ENCODE assay signal across 14 mouse cellular contexts in genomic region chr6:29201341-29201740, GRCm38 (mm10). TPM values are rescaled to one million over a fixed set of nuclear protein-coding genes. Genes with fewer than 3 reads are reported as not detected.
"Had no signal": no experiment of that assay in that cellular context is flagged by ENCODE, and none has a peak within 500 bp of the region (broad histone marks: within the 10 kb centered on the region; RNA-seq: fewer than 3 reads in every experiment).

No protein-coding gene starts in this region.

- DNase-seq: kidney, adult 18-20 months; kidney, postnatal 10 days; left cerebral cortex, postnatal 4 days; liver, embryonic 13.5 days; liver, postnatal 0 days; lung, postnatal 14 days; thymus, adult 2 months; thymus, postnatal 36 days had no signal

- H3K27ac ChIP-seq: liver, embryonic 13.5 days; lung, embryonic 15.5 days; macrophage; midbrain, embryonic 12.5 days; stomach, postnatal 0 days had no signal

- H3K4me2 ChIP-seq: liver, embryonic 13.5 days; lung, embryonic 15.5 days; midbrain, embryonic 12.5 days had no signal

- ATAC-seq: inflammation-experienced regulatory T-cells, adult 6 months; liver, postnatal 0 days had no signal

- H3K9me3 ChIP-seq: liver, embryonic 13.5 days; lung, embryonic 15.5 days; megakaryocyte, embryonic 14.5 days; midbrain, embryonic 12.5 days had no signal

- H3K9ac ChIP-seq: liver, embryonic 13.5 days; liver, postnatal 0 days; lung, embryonic 15.5 days; midbrain, embryonic 12.5 days had no signal

- H3K4me3 ChIP-seq: liver, embryonic 13.5 days; lung, embryonic 15.5 days; megakaryocyte, embryonic 14.5 days; midbrain, embryonic 12.5 days had no signal

RNA-seq across cellular contexts. Expression of gene Prrt4, which starts 22.0 kb away (rescaled TPM):
- polyA plus RNA-seq: inflammation-experienced regulatory T-cells, adult 6 months; liver, postnatal 0 days; macrophage had no signal
